8 mouse cellular contexts compared by ENCODE assay signal in the genomic region with DNA sequence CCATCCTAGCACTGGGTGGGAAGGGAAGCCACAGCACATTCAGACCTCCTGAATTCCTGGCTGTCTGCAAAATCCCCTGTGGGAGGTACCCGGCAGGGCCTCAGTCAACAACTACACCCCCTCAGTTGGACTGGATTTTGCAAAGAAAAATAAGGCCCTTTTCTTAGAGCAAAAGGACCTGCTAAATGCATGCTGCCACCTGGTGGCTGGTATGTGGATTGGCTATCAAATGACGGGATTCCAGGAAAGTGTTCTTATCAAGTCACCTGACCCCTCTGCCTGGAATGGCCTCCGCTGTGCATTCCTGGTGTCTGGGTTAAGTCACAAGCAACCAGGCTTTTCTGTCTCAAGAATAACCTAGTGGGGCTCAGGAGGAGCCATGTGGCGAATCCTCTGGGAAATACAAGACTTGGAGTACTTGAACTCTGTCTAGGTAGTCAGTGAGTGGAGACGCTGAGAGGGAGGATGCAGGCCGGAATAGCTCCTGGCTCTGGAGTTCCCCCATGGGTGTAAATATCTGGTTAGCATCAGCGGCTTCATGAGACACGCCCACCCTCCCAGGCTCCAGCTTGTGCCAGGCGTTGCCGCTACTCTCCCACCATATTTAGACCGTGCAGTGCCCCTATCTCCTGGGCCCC. TPM values are rescaled to one million over a fixed set of nuclear protein-coding genes. Genes with fewer than 3 reads are reported as not detected.
DNase-seq lines count a peak whose midpoint lies in the region; ATAC-seq and TF ChIP-seq lines count a peak whose summit lies in the region.

No protein-coding gene starts in this region.

- peak overlapping the region; percentile 48 for H3K9ac ChIP-seq in heart, embryonic 13.5 days
- 0 out of 2 replicates have a peak overlapping the region, but pooled peaks have one; percentile 9 for H3K9ac ChIP-seq in liver, embryonic 12.5 days
- no peak overlapping the region for H3K9ac ChIP-seq in neural tube, embryonic 14.5 days (replicated peaks; ENCODE audit: low read depth, low read length)

- ATAC-seq in heart, embryonic 13.5 days (ENCODE audit: extremely low read depth, insufficient number of reproducible peaks, low FRiP score, low TSS enrichment), result peak; percentile 56; the same call in 1 of the 2 replicates
- peak; percentile 64 for ATAC-seq in liver, embryonic 12.5 days
- peak; percentile 17; the same call in 1 of the 2 replicates for ATAC-seq in neural tube, embryonic 14.5 days (ENCODE audit: low read depth)

- no peaks in the 10 kb centered on the region for H3K4me1 ChIP-seq in bone marrow macrophage, adult 2 months (ENCODE audit: control insufficient read depth, insufficient read depth, low read length)
- H3K4me1 ChIP-seq in embryonic fibroblast, embryonic 13.5 days (ENCODE audit: control insufficient read depth, insufficient read depth, low read length), result peaks cover 5% of the 10 kb centered on the region; the same call in 1 of the 2 replicates
- H3K4me1 ChIP-seq in heart, embryonic 13.5 days, result peaks cover 37% of the 10 kb centered on the region
- H3K4me1 ChIP-seq in liver, embryonic 12.5 days, result peaks cover 23% of the 10 kb centered on the region
- no peaks in the 10 kb centered on the region for H3K4me1 ChIP-seq in neural tube, embryonic 14.5 days (ENCODE audit: control insufficient read depth, insufficient read depth, low read length)

- no peak for TF ChIP-seq POLR2A in bone marrow macrophage, adult 2 months (IDR thresholded peaks at IDR 0.05; ENCODE audit: borderline replicate concordance, low read depth, low read length)
- TF ChIP-seq POLR2A in embryonic fibroblast, embryonic 13.5 days (IDR thresholded peaks at IDR 0.05; ENCODE audit: low read depth, low read length), result no peak

- peak; percentile 61 for DNase-seq in B cell, adult 2 months
- DNase-seq in kidney, postnatal 10 days, result peak; percentile 89
- peak; percentile 83 for DNase-seq in testis, postnatal 10 days (ENCODE audit: low spot score)

- no peaks in the 10 kb centered on the region for H3K27me3 ChIP-seq in heart, embryonic 13.5 days (replicated peaks)
- peaks cover 4% of the 10 kb centered on the region; the same call in 1 of the 2 replicates for H3K27me3 ChIP-seq in liver, embryonic 12.5 days (replicated peaks)
- no peaks in the 10 kb centered on the region for H3K27me3 ChIP-seq in neural tube, embryonic 14.5 days (ENCODE audit: control insufficient read depth, insufficient read depth, low read length)

- peak overlapping the region; percentile 55 for H3K4me2 ChIP-seq in heart, embryonic 13.5 days
- H3K4me2 ChIP-seq in liver, embryonic 12.5 days, result peak overlapping the region; percentile 48
- H3K4me2 ChIP-seq in neural tube, embryonic 14.5 days (ENCODE audit: low read depth, low read length), result no peak overlapping the region

- H3K4me3 ChIP-seq in bone marrow macrophage, adult 2 months (ENCODE audit: insufficient read depth, low read length), result no peak overlapping the region
- no peak overlapping the region for H3K4me3 ChIP-seq in embryonic fibroblast, embryonic 13.5 days (ENCODE audit: insufficient read depth, low read length)
- peak overlapping the region; percentile 17 for H3K4me3 ChIP-seq in heart, embryonic 13.5 days
- H3K4me3 ChIP-seq in liver, embryonic 12.5 days, result no peak overlapping the region
- no peak overlapping the region for H3K4me3 ChIP-seq in neural tube, embryonic 14.5 days (ENCODE audit: low read depth, low read length)

- no peaks in the 10 kb centered on the region for H3K9me3 ChIP-seq in heart, embryonic 13.5 days
- H3K9me3 ChIP-seq in liver, embryonic 12.5 days (replicated peaks), result no peaks in the 10 kb centered on the region
- H3K9me3 ChIP-seq in neural tube, embryonic 14.5 days (ENCODE audit: control insufficient read depth, low read length), result no peaks in the 10 kb centered on the region

- 9% methylated on average over 11 of the region's 11 CpGs for WGBS in heart, embryonic 13.5 days
- 34% methylated on average over 11 of the region's 11 CpGs for WGBS in liver, embryonic 12.5 days (ENCODE audit: insufficient replicate concordance)
- WGBS in neural tube, embryonic 14.5 days, result 52% methylated on average over 11 of the region's 11 CpGs

- TF ChIP-seq CTCF in bone marrow macrophage, adult 2 months (IDR thresholded peaks at IDR 0.05; ENCODE audit: low read depth, low read length), result peak; percentile 57
- no peak for TF ChIP-seq CTCF in embryonic fibroblast, embryonic 13.5 days (IDR thresholded peaks at IDR 0.05; ENCODE audit: borderline replicate concordance, insufficient read depth, low read length)

- H3K36me3 ChIP-seq in heart, embryonic 13.5 days, result peaks cover 77% of the 10 kb centered on the region
- H3K36me3 ChIP-seq in liver, embryonic 12.5 days, result no peaks in the 10 kb centered on the region; the same call in 1 of the 2 replicates
- H3K36me3 ChIP-seq in neural tube, embryonic 14.5 days (ENCODE audit: control insufficient read depth, insufficient read depth, low read length), result no peaks in the 10 kb centered on the region

- H3K27ac ChIP-seq in bone marrow macrophage, adult 2 months (ENCODE audit: insufficient read depth, low read depth, low read length), result no peak overlapping the region
- H3K27ac ChIP-seq in embryonic fibroblast, embryonic 13.5 days (ENCODE audit: insufficient read depth, low read length), result peak overlapping the region; percentile 6; the same call in 1 of the 2 replicates
- peak overlapping the region; percentile 85 for H3K27ac ChIP-seq in heart, embryonic 13.5 days (replicated peaks)
- H3K27ac ChIP-seq in liver, embryonic 12.5 days, result no peak overlapping the region
- no peak overlapping the region for H3K27ac ChIP-seq in neural tube, embryonic 14.5 days (ENCODE audit: low read depth, low read length)

RNA-seq across cellular contexts. Expression of gene Tmem98, which starts 8.2 kb away (rescaled TPM):
- polyA plus RNA-seq in bone marrow macrophage, adult 2 months (2012; ENCODE audit: insufficient read depth, insufficient read length, missing spikeins), result 0.49 TPM in 1 of 2 replicates, not detected in the other
- polyA plus RNA-seq in embryonic fibroblast, embryonic 13.5 days (2011; ENCODE audit: insufficient read length, low read depth, missing spikeins), result 38.3 and 43.1 TPM in 2 replicates
- 96.4 and 96.9 TPM in 2 replicates for polyA plus RNA-seq in heart, embryonic 13.5 days (2015; fragmentation: Nextera tagmentation; extraction: Ambion mirVana)
- polyA plus RNA-seq in liver, embryonic 12.5 days (2016; fragmentation: Nextera tagmentation; extraction: Ambion mirVana), result 19.6 and 20.1 TPM in 2 replicates
- 12.1 and 17.5 TPM in 2 replicates for polyA plus RNA-seq in neural tube, embryonic 14.5 days (2014; fragmentation: Nextera tagmentation; extraction: Ambion mirVana)

RNA-seq across cellular contexts. Expression of gene Myo1d, which starts 38.4 kb away (rescaled TPM):
- polyA plus RNA-seq in bone marrow macrophage, adult 2 months (2012; ENCODE audit: insufficient read depth, insufficient read length, missing spikeins), result 0.75 and 0.79 TPM in 2 replicates
- polyA plus RNA-seq in embryonic fibroblast, embryonic 13.5 days (2011; ENCODE audit: insufficient read length, low read depth, missing spikeins), result 29.5 and 30.6 TPM in 2 replicates
- polyA plus RNA-seq in heart, embryonic 13.5 days (2015; fragmentation: Nextera tagmentation; extraction: Ambion mirVana), result 6.9 and 9.1 TPM in 2 replicates
- 6.5 and 6.9 TPM in 2 replicates for polyA plus RNA-seq in liver, embryonic 12.5 days (2016; fragmentation: Nextera tagmentation; extraction: Ambion mirVana)
- 2.4 and 2.9 TPM in 2 replicates for polyA plus RNA-seq in neural tube, embryonic 14.5 days (2014; fragmentation: Nextera tagmentation; extraction: Ambion mirVana)

RNA-seq across cellular contexts. Expression of gene Spaca3, which starts 40.0 kb away (rescaled TPM):
- polyA plus RNA-seq in bone marrow macrophage, adult 2 months (2012; ENCODE audit: insufficient read depth, insufficient read length, missing spikeins), result not detected in 2 replicates
- polyA plus RNA-seq in embryonic fibroblast, embryonic 13.5 days (2011; ENCODE audit: insufficient read length, low read depth, missing spikeins), result not detected in 2 replicates
- polyA plus RNA-seq in heart, embryonic 13.5 days (2015; fragmentation: Nextera tagmentation; extraction: Ambion mirVana), result not detected in 2 replicates
- not detected in 2 replicates for polyA plus RNA-seq in liver, embryonic 12.5 days (2016; fragmentation: Nextera tagmentation; extraction: Ambion mirVana)
- polyA plus RNA-seq in neural tube, embryonic 14.5 days (2014; fragmentation: Nextera tagmentation; extraction: Ambion mirVana), result not detected in 2 replicates

Comparison
In these comparisons a context has a peak if more than half of its experiments do, and no peak if none do; other contexts are left out.
1. H3K27ac ChIP-seq: peak in embryonic fibroblast, embryonic 13.5 days (single experiment) and heart, embryonic 13.5 days (single experiment); none in bone marrow macrophage, adult 2 months (single experiment), liver, embryonic 12.5 days (single experiment) and neural tube, embryonic 14.5 days (single experiment).
2. Peak in every context shown above with its lines, with median percentiles within 50 percentile points of each other: DNase-seq and ATAC-seq.